ENCODE assay signal across 8 mouse cellular contexts in genomic region chr9:16500382-16501185, GRCm38 (mm10). TPM values are rescaled to one million over a fixed set of nuclear protein-coding genes. Genes with fewer than 3 reads are reported as not detected.
A peak's percentile ranks its signal among the peaks of the same experiment; 100 is the strongest.
DNase-seq lines count a peak whose midpoint lies in the region; ATAC-seq lines count a peak whose summit lies in the region.

No protein-coding gene starts in this region.

- peak overlapping the region; percentile 75 for H3K4me3 ChIP-seq in heart, embryonic 10.5 days
- H3K4me3 ChIP-seq in embryonic facial prominence, embryonic 10.5 days: peak overlapping the region; percentile 73
- H3K4me3 ChIP-seq in lung, embryonic 16.5 days (ENCODE audit: low read length): peak overlapping the region; percentile 55

- peak; percentile 41; the same call in 1 of the 2 replicates for ATAC-seq in lung, embryonic 16.5 days (ENCODE audit: low read depth)
- ATAC-seq in erythroid progenitor cell, adult 5-6 weeks (replicated peaks; ENCODE audit: low FRiP score, poor library complexity, severe bottlenecking): no peak

- H3K9me3 ChIP-seq in heart, embryonic 10.5 days: no peaks in the 10 kb centered on the region
- no peaks in the 10 kb centered on the region for H3K9me3 ChIP-seq in embryonic facial prominence, embryonic 10.5 days
- no peaks in the 10 kb centered on the region for H3K9me3 ChIP-seq in lung, embryonic 16.5 days (ENCODE audit: control insufficient read depth, low read length)

- peak overlapping the region; percentile 90 for H3K4me2 ChIP-seq in lung, embryonic 16.5 days (ENCODE audit: low read depth, low read length)

- peak; percentile 81 for DNase-seq in heart, embryonic 10.5 days (ENCODE audit: low spot score)
- DNase-seq in heart, adult 11 months: no peak
- peak; percentile 79 for DNase-seq in embryonic facial prominence, embryonic 10.5 days (ENCODE audit: low spot score)
- peak; percentile 55 for DNase-seq in heart, postnatal 10 days
- peak; percentile 59 to 69 for DNase-seq in layer of hippocampus, postnatal 36 days
- peak; percentile 82 for DNase-seq in retina, postnatal 1 day

- no peaks in the 10 kb centered on the region for H3K36me3 ChIP-seq in heart, embryonic 10.5 days
- no peaks in the 10 kb centered on the region for H3K36me3 ChIP-seq in embryonic facial prominence, embryonic 10.5 days (replicated peaks)
- no peaks in the 10 kb centered on the region for H3K36me3 ChIP-seq in lung, embryonic 16.5 days (ENCODE audit: control insufficient read depth, insufficient read depth, low read length)

- H3K9ac ChIP-seq in lung, embryonic 16.5 days (ENCODE audit: low read length): peak overlapping the region; percentile 53

- under 1% methylated on average over 41 of the region's 41 CpGs for WGBS in heart, embryonic 10.5 days
- WGBS in embryonic facial prominence, embryonic 10.5 days: under 1% methylated on average over 41 of the region's 41 CpGs
- WGBS in lung, embryonic 16.5 days: under 1% methylated on average over 41 of the region's 41 CpGs

- peaks cover 14% of the 10 kb centered on the region for H3K4me1 ChIP-seq in heart, embryonic 10.5 days
- peaks cover 43% of the 10 kb centered on the region for H3K4me1 ChIP-seq in embryonic facial prominence, embryonic 10.5 days
- H3K4me1 ChIP-seq in lung, embryonic 16.5 days (replicated peaks; ENCODE audit: control insufficient read depth, insufficient read depth, low read length): peaks cover 14% of the 10 kb centered on the region

- intact Hi-C loops in heart, postnatal 10 days (cut with DNase I): loop anchor here (5.0 to 10.0 kb wide), 3 partner anchors 283 to 583 kb away; no protein-coding TSS in a partner anchor

- H3K27ac ChIP-seq in heart, embryonic 10.5 days: peak overlapping the region; percentile 84
- H3K27ac ChIP-seq in embryonic facial prominence, embryonic 10.5 days (replicated peaks): peak overlapping the region; percentile 90
- no peak overlapping the region for H3K27ac ChIP-seq in lung, embryonic 16.5 days (ENCODE audit: low read length)

- peaks cover 21% of the 10 kb centered on the region for H3K27me3 ChIP-seq in heart, embryonic 10.5 days (ENCODE audit: insufficient read depth, poor library complexity, severe bottlenecking)
- peaks cover 25% of the 10 kb centered on the region for H3K27me3 ChIP-seq in embryonic facial prominence, embryonic 10.5 days (replicated peaks; ENCODE audit: low read depth, poor library complexity, severe bottlenecking)
- peaks cover 33% of the 10 kb centered on the region for H3K27me3 ChIP-seq in lung, embryonic 16.5 days (ENCODE audit: control insufficient read depth, insufficient read depth, low read depth, low read length)

RNA-seq across cellular contexts. Expression of gene Fat3, which starts 0.5 kb away (rescaled TPM):
- 1.5 and 1.9 TPM in 2 replicates for polyA plus RNA-seq in heart, embryonic 10.5 days (2016; fragmentation: Nextera tagmentation; extraction: Ambion mirVana)
- polyA plus RNA-seq in embryonic facial prominence, embryonic 10.5 days (2016; fragmentation: Nextera tagmentation; extraction: Ambion mirVana): 2.8 and 3.4 TPM in 2 replicates
- 1 to 10 TPM; 1.3 to 1.4 TPM for total RNA-seq in heart, postnatal 10 days (2021)
- 10 to 100 TPM; 35.3 to 40.1 TPM for total RNA-seq in layer of hippocampus, postnatal 36 days (2021)
- polyA plus RNA-seq in lung, embryonic 16.5 days (2015; fragmentation: Nextera tagmentation; extraction: Ambion mirVana): 0.45 and 0.54 TPM in 2 replicates
- total RNA-seq in erythroid progenitor cell, adult 5-6 weeks (2015; ENCODE audit: low replicate concordance): not detected in 2 replicates
- 0.26 TPM in 1 of 2 replicates, not detected in the other for total RNA-seq in erythroid progenitor cell, adult 5-6 weeks (2017; ENCODE audit: low replicate concordance)

Comparison
In these comparisons a context has a peak if more than half of its experiments do, and no peak if none do; other contexts are left out.
1. RNA of gene Fat3, which starts 0.5 kb away (total RNA-seq): 35.3 to 40.1 TPM in layer of hippocampus, postnatal 36 days; 1.3 to 1.4 TPM in heart, postnatal 10 days and 0.26 TPM in erythroid progenitor cell, adult 5-6 weeks; every median in the first group is over 10 times any median in the second.
2. Peak in every context shown above with its lines, with median percentiles within 50 percentile points of each other: H3K4me3 ChIP-seq.